Mouse (Mus musculus): ENCODE measurements around the gene Nell1.
"Not testable (repeated sequence)": the region's sequence is repeated elsewhere in the genome, so short reads cannot be mapped to it uniquely, and the experiment has no call there.

DNA sequence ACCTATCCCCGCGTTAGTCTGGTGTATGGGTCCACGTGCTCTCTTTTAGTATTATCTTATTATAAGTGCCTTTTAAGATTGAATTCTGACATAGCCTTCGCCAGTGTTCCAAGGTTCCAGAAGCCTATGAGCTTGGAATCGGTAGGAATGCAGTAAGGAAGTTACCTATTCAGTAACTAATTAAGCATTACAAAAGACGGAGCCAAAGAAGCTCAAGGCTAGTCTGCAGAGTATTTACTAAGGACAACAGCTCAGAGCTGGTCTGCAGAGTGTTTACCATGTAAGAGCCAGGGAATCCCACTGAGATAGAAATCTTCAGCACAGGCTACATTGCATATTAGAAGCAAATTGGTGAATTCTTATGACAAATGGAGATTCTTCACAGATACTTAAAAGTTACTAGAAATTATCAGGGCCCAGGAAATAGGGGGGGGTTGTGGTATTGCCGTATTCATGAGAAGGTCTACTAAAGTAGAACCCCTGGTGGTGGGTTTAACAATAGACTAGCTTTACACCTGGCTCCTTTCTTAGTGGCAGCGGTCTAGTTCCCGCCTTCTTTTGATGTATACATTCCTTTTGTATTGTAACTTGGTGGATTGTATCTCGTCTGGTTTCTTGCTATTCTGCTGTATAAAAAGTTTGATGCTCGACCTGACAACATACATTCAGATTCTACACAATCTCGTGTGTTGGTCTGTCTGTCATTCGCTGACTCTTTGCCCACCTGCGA, 41.1 kb upstream of the Nell1 start:
- TF ChIP-seq EP300, CTCF (IDR thresholded peaks at IDR 0.05; ENCODE audit: low read depth): not testable (repeated sequence)

Data from heart, postnatal 0 days (tissue).